Mouse (Mus musculus) liver, embryonic 14.5 days (tissue): Measurements from ENCODE around the gene Smc5.

Experiments used
- CTCF ChIP-seq: IDR thresholded peaks from 2 replicates; pipeline ENCODE4 v1.5.1; 2016; ENCODE audit warnings: antibody characterized with exemption, low read depth, control low read depth
- EP300 ChIP-seq: IDR thresholded peaks from 2 replicates; pipeline ENCODE4 v1.6.1; 2016; ENCODE audit warnings: antibody characterized with exemption, low read depth

DNA sequence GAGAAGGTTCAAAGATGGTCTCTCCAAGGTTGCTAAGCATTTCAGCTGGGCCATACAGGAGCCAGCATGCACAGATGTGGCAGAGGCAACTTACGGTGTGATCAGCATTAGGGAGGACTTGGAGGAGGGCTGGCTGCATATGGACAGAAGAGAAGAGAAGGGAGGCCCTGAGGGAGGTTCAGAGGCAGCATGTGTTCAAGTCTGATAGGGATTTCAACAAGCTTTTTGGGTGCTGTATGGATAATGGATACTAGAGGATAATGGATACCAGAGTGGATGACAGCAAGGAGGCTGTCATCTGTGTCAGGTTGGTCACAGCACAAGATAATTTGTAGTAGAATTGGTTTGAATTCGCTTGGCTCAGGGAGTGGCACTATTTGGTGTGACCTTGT is 104.0 kb downstream of the Smc5 start:
- TF ChIP-seq CTCF (no peak), EP300 (no peak)
